Mouse (Mus musculus) ovary, postnatal 14 days (tissue): ENCODE results near the gene Wipi1.

Source experiments
- DNase-seq: peaks from one replicate; pipeline ENCODE4 v3.0.0; 2022; ENCODE audit warnings: low spot score

The Wipi1 gene

GRCm38 (mm10) chr11:109578536-109578935 lies 33.2 kb downstream of the Wipi1 start:
- DNase-seq: no peak

- no peak for DNase-seq
Measured at GRCm38 (mm10) chr11:109575832-109576231, 35.9 kb downstream of the Wipi1 start.

- DNase-seq: no peak
Measured at GRCm38 (mm10) chr11:109574604-109575003, 37.2 kb downstream of the Wipi1 start.

GRCm38 (mm10) chr11:109572051-109572450 lies 39.7 kb downstream of the Wipi1 start:
- DNase-seq: no peak

GRCm38 (mm10) chr11:109569809-109570208 lies 42.0 kb downstream of the Wipi1 start:
- DNase-seq: no peak

- no peak for DNase-seq
Measured at GRCm38 (mm10) chr11:109569007-109569618, 42.7 kb downstream of the Wipi1 start.

- DNase-seq: no peak
Measured at GRCm38 (mm10) chr11:109564466-109565214, 47.1 kb downstream of the Wipi1 start.

- DNase-seq: no peak
Measured at GRCm38 (mm10) chr11:109563708-109564107, 48.1 kb downstream of the Wipi1 start.

- no peak for DNase-seq
Measured at GRCm38 (mm10) chr11:109561445-109561844, 50.3 kb downstream of the Wipi1 start.

GRCm38 (mm10) chr11:109560793-109561257 lies 50.9 kb downstream of the Wipi1 start:
- DNase-seq: peak; percentile 38

- DNase-seq: no peak
Measured at GRCm38 (mm10) chr11:109559241-109559640, 52.5 kb downstream of the Wipi1 start.

- DNase-seq: no peak
Measured at GRCm38 (mm10) chr11:109557419-109557818, 54.3 kb downstream of the Wipi1 start.

GRCm38 (mm10) chr11:109556130-109556529 lies 55.6 kb downstream of the Wipi1 start:
- DNase-seq: no peak

GRCm38 (mm10) chr11:109554443-109554842 lies 57.3 kb downstream of the Wipi1 start:
- no peak for DNase-seq

GRCm38 (mm10) chr11:109553921-109554320 lies 57.8 kb downstream of the Wipi1 start:
- DNase-seq: no peak

GRCm38 (mm10) chr11:109549599-109550290 lies 62.0 kb downstream of the Wipi1 start:
- DNase-seq: no peak

GRCm38 (mm10) chr11:109547652-109548051 lies 64.1 kb downstream of the Wipi1 start:
- no peak for DNase-seq

GRCm38 (mm10) chr11:109546305-109547001 lies 65.3 kb downstream of the Wipi1 start:
- DNase-seq: no peak

GRCm38 (mm10) chr11:109545700-109546143 lies 66.0 kb downstream of the Wipi1 start:
- DNase-seq: no peak

GRCm38 (mm10) chr11:109545265-109545664 lies 66.5 kb downstream of the Wipi1 start:
- no peak for DNase-seq

GRCm38 (mm10) chr11:109544432-109544831 lies 67.3 kb downstream of the Wipi1 start:
- no peak for DNase-seq

- no peak for DNase-seq
Measured at GRCm38 (mm10) chr11:109543466-109543865, 68.3 kb downstream of the Wipi1 start.
